Mouse (Mus musculus): Measurements from ENCODE around the gene Spsb2. TPM values are rescaled to one million over a fixed set of nuclear protein-coding genes. Genes with fewer than 3 reads are reported as not detected.
A peak's percentile ranks its signal among the peaks of the same experiment; 100 is the strongest.

Gene Spsb2
- polyA plus RNA-seq (2014; fragmentation: Nextera tagmentation; extraction: Ambion mirVana), result 4.0 and 5.7 TPM in 2 replicates

DNA sequence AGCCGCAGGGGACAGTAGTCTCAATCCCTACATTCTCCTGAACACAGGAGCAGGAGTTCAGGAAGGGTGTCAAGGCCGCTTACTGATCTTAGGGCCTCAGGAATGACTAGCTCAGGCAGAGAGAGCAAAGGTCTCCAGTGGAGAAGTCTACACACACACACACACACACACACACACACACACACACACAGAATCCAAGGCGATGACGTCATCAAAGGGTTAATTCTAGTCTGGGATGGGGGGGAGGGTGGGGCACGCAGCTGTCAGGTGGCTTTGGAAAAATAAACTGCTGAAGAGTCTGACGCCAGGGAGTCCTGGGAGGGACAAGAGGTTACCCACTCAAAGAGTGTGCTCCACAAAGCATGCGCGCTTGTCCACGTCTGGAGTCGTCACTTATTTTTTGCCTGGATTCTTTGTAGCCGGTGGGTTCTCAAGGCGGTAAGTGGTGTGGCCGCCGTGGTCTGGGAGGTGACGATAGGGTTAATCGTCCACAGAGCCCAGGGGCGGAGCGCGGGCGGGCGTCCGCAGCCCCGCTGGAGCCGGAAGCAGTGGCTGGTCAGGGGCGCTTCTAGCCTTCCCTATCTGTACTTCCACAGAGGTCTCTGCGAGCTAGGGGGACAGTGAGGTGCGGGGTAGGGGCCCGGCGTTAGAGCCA lies at the start of gene Spsb2:
Gene Spsb2 (plus strand): TSS at position 304 of the 655 bp plus-strand sequence.
- 3% methylated on average over 29 of the region's 29 CpGs for WGBS
- Histone ChIP-seq H3K4me1 (ENCODE audit: control insufficient read depth in 2 of 2, insufficient read depth in 2 of 2, low read length in 2 of 2) (peaks cover 21 to 53% of the 10 kb centered on the region in 2 experiments), H3K9me3 (ENCODE audit: control insufficient read depth, low read length) (no peaks in the 10 kb centered on the region), H3K9ac (ENCODE audit: low read length) (peak within 1 kb of the TSS; percentile 91), H3K27me3 (ENCODE audit: control insufficient read depth, insufficient read depth, low read length) (no peaks in the 10 kb centered on the region), H3K27ac (replicated peaks in 1 of 2; ENCODE audit: control insufficient read depth in 1 of 2, insufficient read depth in 1 of 2, low read depth in 2 of 2, low read length in 2 of 2) (peak within 1 kb of the TSS; percentile 92 to 96), H3K36me3 (ENCODE audit: control insufficient read depth, insufficient read depth, low read length) (peaks cover 29% of the 10 kb centered on the region), H3K4me2 (ENCODE audit: low read length) (peak within 1 kb of the TSS; percentile 98), H3K4me3 (ENCODE audit: control insufficient read depth in 1 of 2, insufficient read depth in 1 of 2, low read depth in 1 of 2, low read length in 2 of 2) (peak within 1 kb of the TSS; percentile 68 to 76)
- peak; percentile 55 for ATAC-seq (ENCODE audit: insufficient number of reproducible peaks, insufficient read depth, low FRiP score, low read depth)

DNA sequence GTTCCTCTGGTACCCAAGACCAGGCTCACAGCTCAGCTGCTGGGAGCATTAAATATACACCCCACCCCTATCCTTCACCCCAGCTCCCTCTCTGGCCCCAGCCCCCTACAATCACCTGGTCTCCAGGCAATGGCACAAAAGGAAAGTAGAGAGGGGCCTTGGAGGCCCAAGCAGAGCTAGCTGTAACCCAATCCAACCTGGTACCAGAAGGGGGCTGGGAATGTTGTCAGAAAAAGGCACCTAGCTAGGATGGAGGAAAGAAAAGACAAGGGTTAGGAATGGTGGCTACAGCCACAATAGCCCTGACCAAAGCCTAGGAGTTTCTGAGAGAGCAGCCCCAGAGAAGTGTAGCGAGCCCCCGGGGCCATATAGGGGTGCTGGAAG lies 49.6 kb upstream of the Spsb2 start:
- Histone ChIP-seq H3K4me1 (ENCODE audit: control insufficient read depth in 2 of 2, insufficient read depth in 2 of 2, low read length in 2 of 2) (peaks cover 25 to 38% of the 10 kb centered on the region in 2 experiments), H3K27me3 (ENCODE audit: control insufficient read depth, insufficient read depth, low read length) (0 out of 2 replicates have a peak, but pooled peaks cover 3% of the 10 kb centered on the region), H3K27ac (replicated peaks in 1 of 2; ENCODE audit: control insufficient read depth in 1 of 2, insufficient read depth in 1 of 2, low read depth in 2 of 2, low read length in 2 of 2) (peak overlapping the region; percentile 61 to 97; a peak in 3 of 4 replicates), H3K9ac (ENCODE audit: low read length) (peak overlapping the region; percentile 56), H3K4me2 (ENCODE audit: low read length) (peak overlapping the region; percentile 68), H3K36me3 (ENCODE audit: control insufficient read depth, insufficient read depth, low read length) (no peaks in the 10 kb centered on the region), H3K9me3 (ENCODE audit: control insufficient read depth, low read length) (no peaks in the 10 kb centered on the region), H3K4me3 (ENCODE audit: control insufficient read depth in 1 of 2, insufficient read depth in 1 of 2, low read depth in 1 of 2, low read length in 2 of 2) (no peak overlapping the region)
- no peak for ATAC-seq (ENCODE audit: insufficient number of reproducible peaks, insufficient read depth, low FRiP score, low read depth)
- 29% methylated on average over 2 of the region's 2 CpGs for WGBS

DNA sequence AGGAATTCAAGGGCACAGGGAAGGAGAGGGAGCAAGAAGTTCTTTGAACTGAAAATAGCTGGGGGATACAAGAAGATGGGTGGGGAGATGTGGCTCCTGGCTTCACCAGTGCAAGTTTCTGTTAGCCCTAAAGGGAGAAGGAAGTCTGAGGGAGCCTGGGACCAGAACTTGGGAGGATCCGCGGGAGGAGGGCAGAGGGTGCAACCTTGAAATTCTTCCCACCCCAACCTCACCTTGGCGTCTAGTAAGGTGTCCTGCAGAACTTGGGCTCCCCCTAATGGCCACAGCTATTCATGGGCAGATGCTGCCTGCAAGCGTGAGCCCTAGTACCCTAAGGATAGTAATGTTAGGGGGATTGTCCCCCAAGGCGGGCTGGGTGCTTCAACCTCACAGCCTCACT lies 49.2 kb upstream of the Spsb2 start:
- WGBS, result 3% methylated on average over 5 of the region's 5 CpGs
- H3K36me3 ChIP-seq (ENCODE audit: control insufficient read depth, insufficient read depth, low read length), result no peaks in the 10 kb centered on the region
- peaks cover 25 to 34% of the 10 kb centered on the region in 2 experiments for H3K4me1 ChIP-seq (ENCODE audit: control insufficient read depth in 2 of 2, insufficient read depth in 2 of 2, low read length in 2 of 2)
- 0 out of 2 replicates have a peak, but pooled peaks cover 3% of the 10 kb centered on the region for H3K27me3 ChIP-seq (ENCODE audit: control insufficient read depth, insufficient read depth, low read length)
- no peaks in the 10 kb centered on the region for H3K9me3 ChIP-seq (ENCODE audit: control insufficient read depth, low read length)
- peak overlapping the region; percentile 56 for H3K9ac ChIP-seq (ENCODE audit: low read length)
- peak overlapping the region in 1 of 2 experiments; percentile 97; a peak in 2 of 4 replicates for H3K27ac ChIP-seq (replicated peaks in 1 of 2; ENCODE audit: control insufficient read depth in 1 of 2, insufficient read depth in 1 of 2, low read depth in 2 of 2, low read length in 2 of 2)
- ATAC-seq (ENCODE audit: insufficient number of reproducible peaks, insufficient read depth, low FRiP score, low read depth), result no peak
- H3K4me3 ChIP-seq (ENCODE audit: control insufficient read depth in 1 of 2, insufficient read depth in 1 of 2, low read depth in 1 of 2, low read length in 2 of 2), result no peak overlapping the region
- H3K4me2 ChIP-seq (ENCODE audit: low read length), result peak overlapping the region; percentile 68

DNA sequence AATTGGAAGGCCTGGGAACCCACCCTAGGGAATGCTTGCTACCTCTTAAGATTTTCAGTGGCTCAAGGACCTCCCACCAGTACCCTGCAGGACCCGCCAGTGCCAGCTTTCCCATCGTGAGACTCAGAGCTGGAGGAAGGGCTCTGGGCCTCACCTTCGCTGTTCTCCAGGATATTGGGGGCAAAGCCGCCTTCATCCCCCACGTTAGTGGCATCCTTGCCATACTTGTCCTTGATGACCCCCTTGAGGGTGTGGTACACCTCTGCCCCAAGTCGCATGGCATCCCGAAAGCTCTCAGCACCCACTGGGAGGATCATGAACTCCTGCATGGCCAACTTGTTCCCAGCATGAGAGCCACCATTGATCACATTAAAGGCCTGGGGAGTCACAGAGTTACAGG lies 42.5 kb upstream of the Spsb2 start:
- Histone ChIP-seq H3K4me2 (ENCODE audit: low read length) (no peak overlapping the region), H3K27ac (replicated peaks in 1 of 2; ENCODE audit: control insufficient read depth in 1 of 2, insufficient read depth in 1 of 2, low read depth in 2 of 2, low read length in 2 of 2) (no peak overlapping the region), H3K4me1 (ENCODE audit: control insufficient read depth in 2 of 2, insufficient read depth in 2 of 2, low read length in 2 of 2) (peaks cover 21 to 24% of the 10 kb centered on the region in 2 experiments), H3K9me3 (ENCODE audit: control insufficient read depth, low read length) (no peaks in the 10 kb centered on the region), H3K36me3 (ENCODE audit: control insufficient read depth, insufficient read depth, low read length) (no peaks in the 10 kb centered on the region), H3K9ac (ENCODE audit: low read length) (no peak overlapping the region), H3K4me3 (ENCODE audit: control insufficient read depth in 1 of 2, insufficient read depth in 1 of 2, low read depth in 1 of 2, low read length in 2 of 2) (no peak overlapping the region), H3K27me3 (ENCODE audit: control insufficient read depth, insufficient read depth, low read length) (peaks cover 7% of the 10 kb centered on the region; the same call in 1 of the 2 replicates)
- 80% methylated on average over 7 of the region's 7 CpGs for WGBS
- ATAC-seq (ENCODE audit: insufficient number of reproducible peaks, insufficient read depth, low FRiP score, low read depth), result no peak

DNA sequence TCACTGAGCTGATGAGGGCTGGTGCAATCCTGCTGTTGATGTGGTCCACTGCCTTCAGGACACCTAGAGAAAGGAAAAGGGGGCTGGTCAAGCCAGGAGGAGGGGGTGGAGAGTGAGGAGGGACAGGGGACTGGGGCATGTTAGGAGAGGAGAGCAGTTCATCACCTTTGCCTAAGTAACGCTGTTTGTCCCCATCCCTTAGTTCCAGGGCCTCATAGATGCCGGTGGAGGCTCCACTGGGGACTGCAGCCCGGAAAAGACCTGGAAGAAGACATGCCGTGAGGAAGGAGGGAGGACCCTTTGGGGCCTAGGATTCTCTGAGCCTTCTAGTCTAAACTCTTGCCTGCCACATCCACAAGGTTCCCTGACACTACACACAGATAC lies 40.9 kb upstream of the Spsb2 start:
- Histone ChIP-seq H3K27me3 (ENCODE audit: control insufficient read depth, insufficient read depth, low read length) (peaks cover 4% of the 10 kb centered on the region; the same call in 1 of the 2 replicates), H3K4me2 (ENCODE audit: low read length) (no peak overlapping the region)
- WGBS, result 48% methylated on average over 4 of the region's 4 CpGs

DNA sequence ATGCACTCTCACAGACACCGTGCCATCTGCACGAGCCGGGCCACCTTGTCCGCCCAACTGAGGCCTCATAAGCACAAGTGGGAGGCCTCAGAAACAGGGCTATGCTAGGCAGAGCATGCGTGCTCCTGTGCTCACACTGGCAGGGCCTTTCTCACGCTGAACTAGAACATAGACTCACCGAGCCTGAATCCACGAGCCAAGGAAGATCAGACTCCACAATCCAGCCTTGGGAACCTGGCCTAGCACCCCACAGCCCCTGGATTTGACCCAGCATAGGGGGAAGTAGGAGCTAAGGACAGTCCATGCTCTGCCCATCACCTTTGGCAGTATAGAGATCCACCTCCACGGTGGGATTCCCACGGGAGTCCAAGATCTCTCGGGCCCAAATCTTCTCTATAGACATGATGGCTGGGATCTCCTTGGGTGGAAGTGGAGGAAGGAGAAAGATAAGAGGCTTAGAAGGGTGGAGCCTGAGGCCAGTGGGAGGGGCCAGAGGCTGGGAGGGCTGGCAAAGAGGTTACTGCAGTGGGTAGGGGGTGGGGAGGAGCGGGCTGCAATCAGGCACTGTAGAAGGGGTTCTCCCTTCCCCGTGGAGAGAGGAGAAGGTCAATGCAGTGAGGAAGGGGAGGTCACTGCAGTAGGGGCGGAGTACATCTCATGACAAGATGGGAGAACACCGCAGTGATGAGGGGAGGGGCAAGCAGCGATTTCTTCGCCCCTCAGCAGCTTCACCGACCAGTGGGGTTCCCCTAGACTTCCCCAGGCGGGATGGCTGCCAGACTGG lies 40.3 kb upstream of the Spsb2 start:
- peaks cover 21 to 24% of the 10 kb centered on the region in 2 experiments for H3K4me1 ChIP-seq (ENCODE audit: control insufficient read depth in 2 of 2, insufficient read depth in 2 of 2, low read length in 2 of 2)
- peaks cover 4% of the 10 kb centered on the region; the same call in 1 of the 2 replicates for H3K27me3 ChIP-seq (ENCODE audit: control insufficient read depth, insufficient read depth, low read length)
- H3K4me2 ChIP-seq (ENCODE audit: low read length), result peak overlapping the region; percentile 91
- no peaks in the 10 kb centered on the region for H3K36me3 ChIP-seq (ENCODE audit: control insufficient read depth, insufficient read depth, low read length)
- H3K27ac ChIP-seq (replicated peaks in 1 of 2; ENCODE audit: control insufficient read depth in 1 of 2, insufficient read depth in 1 of 2, low read depth in 2 of 2, low read length in 2 of 2), result 0 out of 4 replicates have a peak overlapping the region, but pooled peaks of 1 of the 2 experiments have one; percentile 6
- H3K4me3 ChIP-seq (ENCODE audit: control insufficient read depth in 1 of 2, insufficient read depth in 1 of 2, low read depth in 1 of 2, low read length in 2 of 2), result peak overlapping the region; percentile 55 to 58; a peak in 3 of 4 replicates
- H3K9me3 ChIP-seq (ENCODE audit: control insufficient read depth, low read length), result no peaks in the 10 kb centered on the region
- ATAC-seq (ENCODE audit: insufficient number of reproducible peaks, insufficient read depth, low FRiP score, low read depth), result peak; percentile 33; the same call in 1 of the 2 replicates
- 0 out of 2 replicates have a peak overlapping the region, but pooled peaks have one; percentile 16 for H3K9ac ChIP-seq (ENCODE audit: low read length)
- 27% methylated on average over 19 of the region's 19 CpGs for WGBS

More for the DNA sequence above, 40.9 kb upstream of the Spsb2 start:
- no peak for ATAC-seq (ENCODE audit: insufficient number of reproducible peaks, insufficient read depth, low FRiP score, low read depth)
- Histone ChIP-seq H3K9ac (ENCODE audit: low read length) (0 out of 2 replicates have a peak overlapping the region, but pooled peaks have one; percentile 16), H3K4me3 (ENCODE audit: control insufficient read depth in 1 of 2, insufficient read depth in 1 of 2, low read depth in 1 of 2, low read length in 2 of 2) (no peak overlapping the region), H3K9me3 (ENCODE audit: control insufficient read depth, low read length) (no peaks in the 10 kb centered on the region), H3K4me1 (ENCODE audit: control insufficient read depth in 2 of 2, insufficient read depth in 2 of 2, low read length in 2 of 2) (peaks cover 21 to 24% of the 10 kb centered on the region in 2 experiments), H3K36me3 (ENCODE audit: control insufficient read depth, insufficient read depth, low read length) (no peaks in the 10 kb centered on the region), H3K27ac (replicated peaks in 1 of 2; ENCODE audit: control insufficient read depth in 1 of 2, insufficient read depth in 1 of 2, low read depth in 2 of 2, low read length in 2 of 2) (0 out of 4 replicates have a peak overlapping the region, but pooled peaks of 1 of the 2 experiments have one; percentile 6)

DNA sequence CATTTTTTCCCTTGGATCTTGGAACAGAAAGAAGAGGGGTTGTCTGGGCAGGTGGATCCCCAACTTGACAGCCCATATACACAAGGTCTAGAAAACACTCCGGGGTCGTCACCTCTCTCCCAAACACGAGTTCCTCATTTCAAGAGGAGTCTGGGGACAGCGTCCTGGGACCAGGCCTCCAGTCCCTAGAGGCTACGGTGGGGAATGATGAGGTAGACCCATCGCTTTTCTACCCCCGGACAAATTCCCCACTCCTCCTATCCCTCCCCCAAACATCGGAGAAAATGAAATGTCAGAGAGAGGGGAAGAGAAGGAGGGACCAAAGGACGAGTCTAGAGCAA lies 39.8 kb upstream of the Spsb2 start:
- no peak for ATAC-seq (ENCODE audit: insufficient number of reproducible peaks, insufficient read depth, low FRiP score, low read depth)
- Histone ChIP-seq H3K4me3 (ENCODE audit: control insufficient read depth in 1 of 2, insufficient read depth in 1 of 2, low read depth in 1 of 2, low read length in 2 of 2) (peak overlapping the region; percentile 55 to 58), H3K36me3 (ENCODE audit: control insufficient read depth, insufficient read depth, low read length) (no peaks in the 10 kb centered on the region), H3K9me3 (ENCODE audit: control insufficient read depth, low read length) (no peaks in the 10 kb centered on the region), H3K9ac (ENCODE audit: low read length) (peak overlapping the region; percentile 71), H3K4me1 (ENCODE audit: control insufficient read depth in 2 of 2, insufficient read depth in 2 of 2, low read length in 2 of 2) (peaks cover 21 to 24% of the 10 kb centered on the region in 2 experiments), H3K27me3 (ENCODE audit: control insufficient read depth, insufficient read depth, low read length) (peaks cover 4% of the 10 kb centered on the region; the same call in 1 of the 2 replicates), H3K4me2 (ENCODE audit: low read length) (peak overlapping the region; percentile 91), H3K27ac (replicated peaks in 1 of 2; ENCODE audit: control insufficient read depth in 1 of 2, insufficient read depth in 1 of 2, low read depth in 2 of 2, low read length in 2 of 2) (no peak overlapping the region)
- WGBS, result 9% methylated on average over 9 of the region's 9 CpGs
